9 mouse cellular contexts compared by ENCODE assay signal in genomic region chr9:51928116-51928515, GRCm38 (mm10). TPM values are rescaled to one million over a fixed set of nuclear protein-coding genes. Genes with fewer than 3 reads are reported as not detected.
DNase-seq lines count a peak whose midpoint lies in the region; ATAC-seq and TF ChIP-seq lines count a peak whose summit lies in the region.
"Had no signal": no experiment of that assay in that cellular context is flagged by ENCODE, and none has a peak within 500 bp of the region (broad histone marks: within the 10 kb centered on the region; RNA-seq: fewer than 3 reads in every experiment).

No protein-coding gene starts in this region.

- H3K27me3 ChIP-seq in lung, embryonic 16.5 days (ENCODE audit: control insufficient read depth, insufficient read depth, low read depth, low read length), result no peaks in the 10 kb centered on the region
- no peaks in the 10 kb centered on the region for H3K27me3 ChIP-seq in hindbrain, postnatal 0 days (ENCODE audit: insufficient read depth, low read length)
- H3K27me3 ChIP-seq in stomach, embryonic 16.5 days (ENCODE audit: control insufficient read depth, insufficient read depth, low read length), result no peaks in the 10 kb centered on the region

- peak overlapping the region; percentile 70 for H3K27ac ChIP-seq in lung, embryonic 16.5 days (ENCODE audit: low read length)
- no peak overlapping the region for H3K27ac ChIP-seq in hindbrain, postnatal 0 days
- H3K27ac ChIP-seq in stomach, embryonic 16.5 days (ENCODE audit: low read length), result peak overlapping the region; percentile 67

- DNase-seq in cerebellum, postnatal 14 days, result peak; percentile 22 to 44
- DNase-seq in cerebellum, adult 11 months, result no peak
- no peak for DNase-seq in lung, adult 2 months
- peak; percentile 35 for DNase-seq in hindbrain, postnatal 0 days (ENCODE audit: low spot score)
- DNase-seq in right cerebral cortex, postnatal 10 days (ENCODE audit: low spot score in 2 of 2), result no peak
- no peak for DNase-seq in adrenal gland, postnatal 25 days
- DNase-seq: thymus, adult 2 months had no signal

- peaks cover 21% of the 10 kb centered on the region; the same call in 1 of the 2 replicates for H3K4me1 ChIP-seq in lung, embryonic 16.5 days (replicated peaks; ENCODE audit: control insufficient read depth, insufficient read depth, low read length)
- no peaks in the 10 kb centered on the region for H3K4me1 ChIP-seq in lung, adult 2 months (ENCODE audit: control insufficient read depth, insufficient read depth, low read length)
- no peaks in the 10 kb centered on the region for H3K4me1 ChIP-seq in hindbrain, postnatal 0 days (ENCODE audit: insufficient read depth, low read length)
- peaks cover 8% of the 10 kb centered on the region for H3K4me1 ChIP-seq in stomach, embryonic 16.5 days (ENCODE audit: control insufficient read depth, insufficient read depth, low read length)

- no peak for TF ChIP-seq CTCF in lung, adult 2 months (IDR thresholded peaks at IDR 0.05; ENCODE audit: insufficient read depth, low read length)
- no peak for TF ChIP-seq CTCF in hindbrain, postnatal 0 days (IDR thresholded peaks at IDR 0.05; ENCODE audit: low read depth)

- H3K4me2 ChIP-seq in lung, embryonic 16.5 days (ENCODE audit: low read depth, low read length), result no peak overlapping the region
- no peak overlapping the region for H3K4me2 ChIP-seq in hindbrain, postnatal 0 days (ENCODE audit: low read depth, low read length)
- peak overlapping the region; percentile 11; the same call in 1 of the 2 replicates for H3K4me2 ChIP-seq in stomach, embryonic 16.5 days (ENCODE audit: low read depth, low read length)

- no peaks in the 10 kb centered on the region for H3K9me3 ChIP-seq in lung, embryonic 16.5 days (ENCODE audit: control insufficient read depth, low read length)
- H3K9me3 ChIP-seq in hindbrain, postnatal 0 days (ENCODE audit: low read length), result no peaks in the 10 kb centered on the region
- no peaks in the 10 kb centered on the region for H3K9me3 ChIP-seq in stomach, embryonic 16.5 days (replicated peaks; ENCODE audit: control insufficient read depth, low read length)

- H3K9ac ChIP-seq in lung, embryonic 16.5 days (ENCODE audit: low read length), result 0 out of 2 replicates have a peak overlapping the region, but pooled peaks have one; percentile 24
- H3K9ac ChIP-seq in hindbrain, postnatal 0 days (replicated peaks; ENCODE audit: low read length), result no peak overlapping the region
- no peak overlapping the region; the same call in 1 of the 2 replicates for H3K9ac ChIP-seq in stomach, embryonic 16.5 days (ENCODE audit: low read length)

- H3K4me3 ChIP-seq in lung, embryonic 16.5 days (ENCODE audit: low read length), result no peak overlapping the region
- H3K4me3 ChIP-seq in lung, adult 2 months (replicated peaks; ENCODE audit: extremely low read depth, low read depth, low read length), result no peak overlapping the region
- H3K4me3 ChIP-seq in hindbrain, postnatal 0 days (ENCODE audit: low read length), result no peak overlapping the region
- no peak overlapping the region for H3K4me3 ChIP-seq in stomach, embryonic 16.5 days (replicated peaks; ENCODE audit: low read length)

- ATAC-seq in lung, embryonic 16.5 days (ENCODE audit: low read depth), result peak; percentile 48
- no peak for ATAC-seq in hindbrain, postnatal 0 days
- no peak for ATAC-seq in stomach, embryonic 16.5 days (ENCODE audit: insufficient read depth, low FRiP score)

- WGBS in lung, embryonic 16.5 days, result 36% methylated on average over 10 of the region's 10 CpGs
- 49% methylated on average over 10 of the region's 10 CpGs for WGBS in lung, adult 2 months
- 39% methylated on average over 10 of the region's 10 CpGs for WGBS in hindbrain, postnatal 0 days
- WGBS in stomach, embryonic 16.5 days, result 24% methylated on average over 10 of the region's 10 CpGs

- no peaks in the 10 kb centered on the region for H3K36me3 ChIP-seq in lung, embryonic 16.5 days (ENCODE audit: control insufficient read depth, insufficient read depth, low read length)
- H3K36me3 ChIP-seq in hindbrain, postnatal 0 days (ENCODE audit: insufficient read depth, low read length), result no peaks in the 10 kb centered on the region
- no peaks in the 10 kb centered on the region for H3K36me3 ChIP-seq in stomach, embryonic 16.5 days (ENCODE audit: control insufficient read depth, insufficient read depth, low read length)

- no peak for TF ChIP-seq POLR2A in lung, adult 2 months (IDR thresholded peaks at IDR 0.05; ENCODE audit: borderline replicate concordance, extremely low read depth, low read depth, low read length)

RNA-seq across cellular contexts. Expression of gene Fdx1, which starts 35.2 kb away (rescaled TPM):
- 115 and 117 TPM in 2 replicates for polyA plus RNA-seq in lung, embryonic 16.5 days (2015; fragmentation: Nextera tagmentation; extraction: Ambion mirVana)
- polyA plus RNA-seq in lung, adult 2 months (2012; rRNA removed), result 106 and 178 TPM in 2 replicates
- 13.2 and 18.9 TPM in 2 replicates for total RNA-seq in hindbrain, postnatal 0 days (2014; rRNA removed)
- 47.6 and 50.7 TPM in 2 replicates for polyA plus RNA-seq in hindbrain, postnatal 0 days (2015; fragmentation: Nextera tagmentation; extraction: Ambion mirVana)
- 64.9 and 80.0 TPM in 2 replicates for polyA plus RNA-seq in stomach, embryonic 16.5 days (2015; fragmentation: Nextera tagmentation; extraction: Ambion mirVana)
- total RNA-seq in adrenal gland, postnatal 25 days (2021), result 1,622 and 2,124 TPM in 2 replicates

Comparison
In these comparisons a context has a peak if more than half of its experiments do, and no peak if none do; other contexts are left out.
1. DNase-seq: peak in cerebellum, postnatal 14 days (2 of 2) and hindbrain, postnatal 0 days (single experiment); none in cerebellum, adult 11 months (single experiment), lung, adult 2 months (single experiment), right cerebral cortex, postnatal 10 days (0 of 2) and adrenal gland, postnatal 25 days (single experiment).